Mouse (Mus musculus) spleen, postnatal 4 days (tissue): ENCODE measurements around the gene Hhipl1.
A peak's percentile ranks its signal among the peaks of the same experiment; 100 is the strongest.

Source experiments
- DNase-seq, 2 experiments: peaks; one replicate each; pipeline ENCODE4 v3.0.0; 2022; ENCODE audit warnings: low spot score in 2 of 2

Gene Hhipl1

GRCm38 (mm10) chr12:108312432-108312851 is 6.4 kb downstream of the Hhipl1 start:
- DNase-seq = no peak

- no peak for DNase-seq
Measured at GRCm38 (mm10) chr12:108313244-108313772, 7.2 kb downstream of the Hhipl1 start.

- DNase-seq = no peak
Measured at GRCm38 (mm10) chr12:108315818-108316217, 9.7 kb downstream of the Hhipl1 start.

- DNase-seq = no peak
Measured at GRCm38 (mm10) chr12:108316655-108317054, 10.6 kb downstream of the Hhipl1 start.

- DNase-seq = no peak
Measured at GRCm38 (mm10) chr12:108317201-108317738, 11.2 kb downstream of the Hhipl1 start.

- no peak for DNase-seq
Measured at GRCm38 (mm10) chr12:108317826-108318430, 11.9 kb downstream of the Hhipl1 start.

- DNase-seq = no peak
Measured at GRCm38 (mm10) chr12:108318499-108318898, 12.4 kb downstream of the Hhipl1 start.

GRCm38 (mm10) chr12:108320096-108320495 is 14.0 kb downstream of the Hhipl1 start:
- no peak for DNase-seq

- DNase-seq = no peak
Measured at GRCm38 (mm10) chr12:108326401-108326800, 20.3 kb downstream of the Hhipl1 start.

GRCm38 (mm10) chr12:108327889-108328491 is 21.9 kb downstream of the Hhipl1 start:
- no peak for DNase-seq

- peak; percentile 67 to 85 for DNase-seq
Measured at GRCm38 (mm10) chr12:108333056-108333455, 27.0 kb downstream of the Hhipl1 start.

- DNase-seq = no peak
Measured at GRCm38 (mm10) chr12:108333481-108333882, 27.4 kb downstream of the Hhipl1 start.

GRCm38 (mm10) chr12:108333895-108334445 is 27.9 kb downstream of the Hhipl1 start, which contains the start of gene Cyp46a1:
Gene Cyp46a1 (plus strand): TSS chr12:108334381.
- peak; percentile 88 to 93 for DNase-seq

- DNase-seq = no peak
Measured at GRCm38 (mm10) chr12:108334529-108334928, 28.5 kb downstream of the Hhipl1 start.

GRCm38 (mm10) chr12:108338572-108339190 is 32.6 kb downstream of the Hhipl1 start:
- DNase-seq = no peak

- DNase-seq = no peak
Measured at GRCm38 (mm10) chr12:108348151-108348550, 42.1 kb downstream of the Hhipl1 start.

- DNase-seq = no peak
Measured at GRCm38 (mm10) chr12:108349026-108349425, 43.0 kb downstream of the Hhipl1 start.

GRCm38 (mm10) chr12:108350931-108351330 is 44.9 kb downstream of the Hhipl1 start:
- DNase-seq = no peak

- no peak for DNase-seq
Measured at GRCm38 (mm10) chr12:108352371-108353136, 46.5 kb downstream of the Hhipl1 start.

GRCm38 (mm10) chr12:108354284-108354683 is 48.2 kb downstream of the Hhipl1 start:
- no peak for DNase-seq

- DNase-seq = no peak
Measured at GRCm38 (mm10) chr12:108355271-108355670, 49.2 kb downstream of the Hhipl1 start.
